Mouse (Mus musculus) brain, embryonic 14.5 days (tissue): ENCODE measurements around the gene Olfr641. TPM values are rescaled to one million over a fixed set of nuclear protein-coding genes. Genes with fewer than 3 reads are reported as not detected.

ENCODE experiments used
- DNase-seq: peaks from one replicate; pipeline ENCODE4 v3.0.0-alpha.2; 2011; ENCODE audit warnings: low read depth
- CTCF ChIP-seq: fragments of 200-500 bp; IDR thresholded peaks from 2 replicates; pipeline ENCODE4 v1.5.1; 2012; ENCODE audit warnings: inconsistent platforms, mild to moderate bottlenecking, moderate library complexity, borderline replicate concordance; ENCODE audit not compliant: insufficient read depth, insufficient read length; ENCODE audit errors: extremely low read depth
- POLR2A ChIP-seq: fragments of 200-500 bp; IDR thresholded peaks from 2 replicates; pipeline ENCODE4 v1.6.1; 2012; ENCODE audit warnings: mild to moderate bottlenecking, inconsistent platforms, borderline replicate concordance; ENCODE audit not compliant: poor library complexity, insufficient read depth, insufficient read length, severe bottlenecking; ENCODE audit errors: extremely low read depth
- polyA plus RNA-seq: library from polyadenylated mRNA; depleted of rRNA; stranded (reverse); fragments of >200 nt; gene quantifications from 2 replicates; pipeline ENCODE4 v1.2.3, GENCODE M21; 2012; rRNA removed

Gene Olfr641
- polyA plus RNA-seq: not detected in 2 replicates

DNA sequence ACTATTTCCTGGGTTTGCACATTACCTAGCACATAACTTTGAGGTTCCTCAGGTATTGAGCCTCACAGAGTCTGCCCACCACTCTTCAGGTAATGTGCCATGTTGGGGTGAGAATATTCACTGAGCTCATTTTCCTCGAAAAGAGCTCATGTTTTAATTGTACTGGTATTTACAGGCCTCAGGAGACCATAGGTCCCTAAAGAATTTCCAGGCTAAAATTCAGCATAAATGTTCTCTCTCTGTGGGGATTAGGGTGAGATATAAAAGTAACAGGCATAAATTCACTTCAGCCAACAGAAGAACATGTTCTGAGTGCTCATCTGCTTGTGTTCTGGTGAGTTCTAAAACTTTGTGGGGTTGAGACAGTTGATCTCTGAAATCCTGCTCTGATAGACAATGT is at the start of gene Olfr641:
Gene Olfr641, plus strand, starts transcription at position 301 of the 400 bp plus-strand sequence.
- TF ChIP-seq POLR2A: no peak
- TF ChIP-seq CTCF: no peak
- DNase-seq: no peak

DNA sequence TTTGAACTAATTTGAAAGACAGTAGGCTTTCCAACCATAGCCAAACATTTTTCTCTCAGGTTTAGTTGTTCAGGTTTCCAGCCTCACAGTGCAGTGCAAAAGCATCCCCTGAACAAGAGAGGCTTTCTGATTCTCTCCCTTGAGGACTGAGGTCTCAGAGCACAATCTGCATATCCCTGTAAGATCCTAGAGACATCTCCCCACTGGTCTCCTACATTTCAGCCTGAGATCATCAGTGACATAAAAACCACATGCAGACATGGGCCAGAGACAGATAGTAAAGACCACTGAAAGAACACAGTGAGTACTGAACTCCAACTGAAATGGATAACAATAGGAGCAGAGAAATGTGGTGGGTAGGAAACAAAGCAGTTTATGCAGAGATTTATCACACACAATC is 36.8 kb upstream of the Olfr641 start, which contains the start of gene Olfr638:
Gene Olfr638, plus strand, starts transcription at position 301 of the 400 bp plus-strand sequence.
- TF ChIP-seq POLR2A (no peak), CTCF (no peak)
- no peak for DNase-seq

DNA sequence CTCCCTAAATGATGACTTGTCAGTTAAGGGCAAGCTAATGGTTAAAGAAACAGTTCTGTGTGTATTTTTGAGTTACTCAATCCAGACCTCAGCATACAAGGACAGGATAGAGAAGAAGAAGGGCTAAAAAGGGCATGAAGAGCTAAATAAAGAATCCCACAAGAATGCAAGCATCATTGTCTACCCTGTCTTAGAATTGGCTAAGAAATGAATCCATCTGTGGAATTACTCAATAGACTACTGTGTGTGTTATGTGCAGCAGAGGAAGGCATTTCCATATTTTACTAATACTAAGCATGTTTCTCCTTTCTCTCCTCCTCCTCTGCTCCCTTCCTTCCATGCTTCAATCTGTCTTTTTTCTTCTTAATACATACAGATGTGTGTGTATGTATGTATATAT is 36.1 kb upstream of the Olfr641 start:
- TF ChIP-seq POLR2A: no peak
- no peak for TF ChIP-seq CTCF
- DNase-seq: no peak

DNA sequence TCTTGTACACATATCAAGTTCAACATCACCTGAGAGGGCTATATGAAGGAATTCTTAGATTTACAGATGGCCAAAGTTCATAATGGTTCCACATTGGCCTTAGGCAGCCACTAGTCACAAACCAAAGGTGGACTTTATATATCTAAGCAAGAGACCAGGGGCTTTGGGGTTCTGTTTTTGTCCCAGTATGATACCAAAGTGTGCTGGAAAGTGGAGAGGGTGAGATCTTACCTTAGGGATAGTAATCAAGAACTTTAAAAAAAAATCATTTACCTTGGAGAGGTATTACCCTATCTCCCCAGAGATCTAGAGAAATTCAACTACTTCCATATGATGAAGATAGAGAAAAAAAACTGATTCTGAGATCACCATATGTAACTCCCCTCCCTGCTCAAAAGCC is 18.0 kb upstream of the Olfr641 start, which contains the start of gene Olfr639:
Gene Olfr639, minus strand, starts transcription at position 101 of the 400 bp plus-strand sequence.
- DNase-seq: no peak
- no peak for TF ChIP-seq CTCF
- TF ChIP-seq POLR2A: no peak

DNA sequence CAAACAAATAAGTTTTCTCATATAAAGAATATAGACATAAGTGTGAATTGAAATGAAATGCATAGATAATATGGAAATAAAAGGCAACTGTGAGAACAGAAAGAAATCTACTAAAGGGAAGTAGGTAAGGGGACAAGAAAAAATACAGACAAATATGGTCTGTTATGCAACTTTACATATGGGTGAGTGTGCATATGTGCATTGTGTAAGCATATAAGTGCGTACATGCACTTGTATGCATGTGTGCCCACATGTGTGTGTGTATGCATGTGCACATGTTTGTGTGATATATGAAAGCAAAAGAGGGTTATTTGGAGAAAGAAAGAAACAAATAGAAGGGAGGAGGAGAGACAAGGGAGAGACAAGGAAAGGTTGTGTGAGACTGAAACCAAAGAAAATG is 16.3 kb upstream of the Olfr641 start:
- DNase-seq: no peak
- TF ChIP-seq CTCF (no peak), POLR2A (no peak)

DNA sequence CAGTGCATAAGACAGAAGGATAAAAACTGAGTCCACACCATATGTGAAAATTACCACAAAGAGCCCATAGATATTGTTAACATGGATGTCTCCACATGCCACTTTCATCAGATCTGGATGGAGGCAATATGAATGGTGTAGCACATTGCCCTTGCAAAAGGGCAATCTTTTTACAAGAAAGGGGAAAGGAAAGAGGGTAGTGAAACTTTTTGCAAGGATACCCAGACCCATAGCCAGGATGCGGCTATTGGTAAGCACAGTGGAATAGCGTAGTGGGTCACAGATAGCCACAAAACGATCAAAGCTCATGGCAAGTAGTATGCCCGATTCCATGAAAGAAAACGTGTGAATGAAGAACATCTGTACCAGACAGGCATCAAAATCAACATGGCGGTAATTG is 13.6 kb upstream of the Olfr641 start:
- no peak for TF ChIP-seq POLR2A
- TF ChIP-seq CTCF: no peak
- DNase-seq: no peak

DNA sequence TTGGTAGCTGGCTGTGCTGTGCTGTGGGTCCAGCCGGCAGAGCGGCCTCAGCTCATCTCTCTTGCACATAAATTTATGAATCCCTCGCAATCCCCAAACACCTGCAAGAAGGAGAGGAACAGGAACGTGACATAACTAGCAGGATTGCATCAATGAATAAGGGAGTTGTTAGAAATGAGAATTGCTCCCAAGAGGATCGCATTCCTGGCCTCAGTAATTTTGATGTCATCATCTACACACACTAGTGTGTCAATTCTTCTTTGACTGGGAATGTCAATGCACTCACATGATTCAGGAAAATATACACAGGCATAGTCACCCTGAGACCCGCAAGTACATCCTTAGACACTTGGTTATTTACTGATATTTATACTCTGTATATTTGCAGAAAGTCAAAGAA is 9.8 kb upstream of the Olfr641 start, which contains the start of gene Olfr640:
Gene Olfr640, minus strand, starts transcription at position 101 of the 400 bp plus-strand sequence.
- TF ChIP-seq POLR2A: no peak
- TF ChIP-seq CTCF: no peak
- no peak for DNase-seq

GRCm38 (mm10) chr7:104026978-104027377 is 8.3 kb upstream of the Olfr641 start:
- no peak for TF ChIP-seq POLR2A
- no peak for TF ChIP-seq CTCF
- DNase-seq: no peak

GRCm38 (mm10) chr7:104050745-104051144 is 15.5 kb downstream of the Olfr641 start:
- TF ChIP-seq POLR2A (no peak), CTCF (no peak)
- DNase-seq: no peak

- no peak for DNase-seq
- no peak for TF ChIP-seq POLR2A
- TF ChIP-seq CTCF: no peak
Observed at GRCm38 (mm10) chr7:104052566-104052965, 17.3 kb downstream of the Olfr641 start, which contains the start of gene Olfr642. Gene Olfr642 (minus strand): TSS chr7:104052666.

GRCm38 (mm10) chr7:104059215-104059614 is 24.0 kb downstream of the Olfr641 start:
- no peak for DNase-seq
- TF ChIP-seq CTCF (no peak), POLR2A (no peak)

- DNase-seq: no peak
Observed at GRCm38 (mm10) chr7:104061345-104061744, 26.1 kb downstream of the Olfr641 start, which contains the start of gene 4930516K23Rik. Gene 4930516K23Rik (minus strand): TSS chr7:104061445.

More at GRCm38 (mm10) chr7:104061345-104061744, 26.1 kb downstream of the Olfr641 start, which contains the start of gene 4930516K23Rik:
- TF ChIP-seq POLR2A (no peak), CTCF (no peak)
